Mouse (Mus musculus) left cerebral cortex, postnatal 14 days (tissue): ENCODE measurements around the gene Ndufa4. TPM values are rescaled to one million over a fixed set of nuclear protein-coding genes. Genes with fewer than 3 reads are reported as not detected.
"Not testable (repeated sequence)": the region's sequence is repeated elsewhere in the genome, so short reads cannot be mapped to it uniquely, and the experiment has no call there.

Experiments
- DNase-seq, 2 experiments: peaks; one replicate each; pipeline ENCODE4 v3.0.0; 2021 to 2022; ENCODE audit warnings: low spot score in 2 of 2, mixed read lengths in 1 of 2
- intact Hi-C: fragments of 180-260 bp; cut with DNase I; formaldehyde crosslinking; loops from one replicate; pipeline ENCODE4 v1.15.1; 2025
- long read RNA-seq, 2 experiments: library from polyadenylated mRNA; stranded (forward); transcript quantifications; one replicate each; pipeline ENCODE4 v2.0.0; 2021
- total RNA-seq, 2 experiments: library from RNA; stranded (reverse); gene quantifications; 2 replicates each; pipeline ENCODE4 v1.2.3; 2021

The Ndufa4 gene
- total RNA-seq: 100 to 1,000 TPM; 873 to 899 TPM
- long read RNA-seq, experiment 1, transcript Ndufa4-205 (4 exons, 610 nt): major isoform, 536 of 1,179 reads
- long read RNA-seq, experiment 1, partial matches to known transcripts: 634 of 1,179 reads
- long read RNA-seq, experiment 1, other reads (novel, unspliced or antisense): 4 of 1,179 reads
- long read RNA-seq, experiment 2, transcript Ndufa4-205 (4 exons, 610 nt): major isoform, 375 of 857 reads
- long read RNA-seq, experiment 2, partial matches to known transcripts: 479 of 857 reads
- long read RNA-seq, experiment 2, other reads (novel, unspliced or antisense): 2 of 857 reads

DNA sequence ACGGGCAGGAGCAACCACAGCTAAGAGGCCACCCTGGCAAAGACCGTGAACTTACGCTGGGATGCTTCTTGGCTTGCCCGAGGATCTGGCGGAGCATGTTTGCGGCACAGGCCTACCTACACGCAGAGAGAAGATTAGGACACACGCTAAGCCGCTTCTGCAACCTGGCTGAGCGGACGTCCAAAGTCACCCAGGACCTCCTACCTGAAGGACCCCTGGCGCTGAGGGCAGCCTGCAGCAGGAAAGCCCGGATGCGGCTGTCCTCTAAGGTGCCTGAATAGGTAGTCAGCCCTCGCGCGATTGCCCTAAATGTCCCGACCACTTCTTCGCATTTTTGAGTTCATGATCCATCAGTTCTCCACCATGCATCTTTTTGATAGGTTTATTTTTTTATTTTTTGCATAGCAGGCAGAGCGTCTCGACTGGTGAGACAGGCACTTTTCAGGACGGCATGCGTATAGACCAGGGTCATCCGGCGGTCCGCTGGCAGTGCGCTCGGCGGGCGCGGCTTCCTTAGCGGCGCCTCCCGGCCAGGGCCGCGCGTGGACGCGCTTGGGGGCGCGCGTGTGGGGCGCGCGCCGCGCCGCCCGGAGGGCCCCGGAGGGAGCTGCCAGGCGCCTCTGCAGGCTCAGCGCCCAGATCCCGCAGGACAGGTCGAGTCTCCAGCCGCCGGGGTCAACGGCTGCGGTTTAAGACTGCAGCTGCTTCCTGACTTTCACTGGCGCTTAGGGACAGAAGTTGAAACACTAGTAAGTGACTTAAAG is at the start of gene Ndufa4, which contains the start of gene Phf14:
TSS of gene Ndufa4 (minus strand) at position 229 of the 764 bp plus-strand sequence.
TSS of gene Phf14 (plus strand) at position 541 of the 764 bp plus-strand sequence.
- DNase-seq: peak; percentile 88 to 89
- intact Hi-C loops: no loop called here

DNA sequence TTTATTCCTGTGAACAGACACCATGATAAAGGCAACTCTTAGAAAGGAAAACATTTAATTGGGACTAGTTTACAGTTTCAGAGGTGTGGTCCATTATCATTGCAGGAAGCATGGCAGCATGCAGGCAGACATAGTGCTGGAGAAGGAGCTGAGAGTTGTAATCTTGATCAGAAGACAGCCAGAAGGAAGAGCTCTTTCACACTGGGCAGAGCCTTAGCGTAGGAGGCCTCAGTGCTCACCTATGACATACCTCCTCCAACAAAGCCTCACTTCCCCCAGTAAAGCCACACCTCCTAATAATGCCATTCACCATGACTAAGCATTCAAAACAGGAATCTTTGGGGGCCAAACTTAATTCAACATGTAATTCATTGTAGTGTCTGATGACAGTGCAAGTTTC is 40.8 kb upstream of the Ndufa4 start:
- DNase-seq: no peak
- intact Hi-C loops: no loop called here

DNA sequence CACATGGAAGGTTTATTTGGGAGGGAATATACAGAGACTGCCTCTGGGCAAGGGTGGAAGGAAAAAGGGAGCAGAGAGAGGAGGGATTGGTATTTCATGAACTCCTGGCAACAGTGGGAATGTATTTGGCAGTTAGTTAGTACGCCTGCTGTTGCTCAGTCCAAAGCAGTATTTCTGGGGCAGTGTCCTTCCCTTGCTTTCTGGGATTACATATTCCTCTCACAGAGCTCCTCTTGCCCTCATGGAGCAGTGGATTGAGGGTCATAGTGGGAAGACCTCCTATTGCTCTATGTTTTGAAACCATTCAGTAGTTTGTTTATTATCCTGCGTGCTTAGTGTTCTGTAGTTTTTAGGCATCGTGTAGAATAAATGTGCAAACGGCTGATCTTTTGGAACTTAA is 34.8 kb upstream of the Ndufa4 start:
- no peak for DNase-seq
- intact Hi-C loops: no loop called here

DNA sequence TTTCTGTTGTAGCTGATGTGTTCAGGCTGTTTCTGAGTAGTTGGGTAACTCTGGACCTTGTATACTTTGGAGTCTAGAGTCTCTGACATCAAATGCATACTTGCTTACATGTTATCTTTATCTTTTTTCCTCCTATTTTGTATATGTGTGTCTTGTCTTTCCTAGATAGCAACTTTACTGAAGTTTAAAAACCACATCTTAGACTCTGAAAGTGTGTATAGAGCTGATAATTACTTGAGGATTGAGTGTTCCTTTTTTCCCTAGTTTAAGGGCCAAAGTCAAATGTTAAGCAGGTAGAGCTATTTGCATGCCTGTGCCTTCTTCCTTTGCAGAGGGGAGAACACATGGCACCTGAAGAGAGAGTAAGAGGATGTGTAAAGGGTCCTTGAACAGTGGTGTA is 33.6 kb upstream of the Ndufa4 start:
- intact Hi-C loops: no loop called here

DNA sequence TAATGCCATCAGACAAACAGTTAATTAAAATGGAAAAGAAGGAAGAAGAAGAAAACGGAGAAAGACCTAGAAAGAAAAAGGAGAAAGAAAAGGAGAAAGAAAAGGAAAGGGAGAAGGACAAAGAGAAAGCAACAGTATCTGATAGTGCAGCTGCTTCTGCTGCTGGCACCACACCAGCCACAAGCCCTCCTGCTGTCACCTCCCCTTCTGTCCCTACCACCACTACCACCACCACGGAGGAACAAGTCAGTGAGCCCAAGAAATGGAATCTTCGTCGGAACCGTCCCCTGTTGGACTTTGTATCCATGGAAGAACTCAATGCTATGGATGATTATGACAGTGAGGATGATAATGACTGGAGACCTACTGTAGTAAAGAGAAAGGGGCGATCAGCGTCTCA is 26.1 kb upstream of the Ndufa4 start:
- DNase-seq: no peak
- intact Hi-C loops: no loop called here

More for the DNA sequence above, 33.6 kb upstream of the Ndufa4 start:
- DNase-seq: no peak

DNA sequence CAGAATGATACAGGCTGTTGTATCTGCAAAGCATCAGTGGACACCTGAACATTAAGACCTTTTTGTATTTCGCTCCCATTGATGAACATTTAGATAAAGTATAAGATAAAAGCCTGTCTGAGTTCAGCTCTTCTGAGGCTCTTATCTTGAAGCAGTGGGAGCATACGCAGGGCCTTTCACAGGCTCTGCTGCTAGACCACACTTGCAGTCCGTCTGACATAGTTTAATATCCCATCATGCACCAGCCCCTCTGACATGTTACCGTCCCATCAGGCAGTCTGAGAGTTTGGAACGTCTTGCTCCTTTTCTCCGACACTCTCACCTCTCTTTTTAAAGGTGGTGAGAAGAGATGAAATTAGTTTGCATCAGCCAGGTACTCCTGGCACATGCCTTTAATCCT is 20.2 kb upstream of the Ndufa4 start:
- intact Hi-C loops: no loop called here
- no peak for DNase-seq

DNA sequence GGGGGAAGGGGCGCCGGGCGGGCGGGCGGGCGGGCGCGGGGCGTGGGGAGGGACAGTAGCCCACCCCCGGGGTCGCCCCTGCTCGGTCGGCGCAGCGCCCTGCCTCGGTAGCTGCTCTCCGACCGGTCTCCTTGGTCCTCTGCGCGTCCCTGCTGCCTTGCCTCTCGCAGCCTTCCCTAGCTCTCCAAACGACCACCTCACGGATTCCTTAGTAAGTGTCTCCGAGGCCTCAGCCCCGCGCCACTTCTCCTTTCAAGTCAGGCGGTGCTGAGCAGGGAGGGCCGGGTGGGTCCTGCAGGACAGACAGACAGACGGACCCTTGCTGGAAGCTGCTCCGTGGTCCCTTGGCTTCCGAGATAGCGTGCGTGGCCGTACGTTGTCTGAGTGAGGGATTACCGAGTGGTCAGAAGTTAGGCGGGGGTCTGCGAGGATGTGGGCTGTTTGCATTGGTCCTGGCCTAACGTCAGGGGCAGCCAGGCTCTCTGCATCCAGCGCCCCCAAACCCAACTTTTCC is 18.8 kb upstream of the Ndufa4 start:
- intact Hi-C loops: no loop called here

DNA sequence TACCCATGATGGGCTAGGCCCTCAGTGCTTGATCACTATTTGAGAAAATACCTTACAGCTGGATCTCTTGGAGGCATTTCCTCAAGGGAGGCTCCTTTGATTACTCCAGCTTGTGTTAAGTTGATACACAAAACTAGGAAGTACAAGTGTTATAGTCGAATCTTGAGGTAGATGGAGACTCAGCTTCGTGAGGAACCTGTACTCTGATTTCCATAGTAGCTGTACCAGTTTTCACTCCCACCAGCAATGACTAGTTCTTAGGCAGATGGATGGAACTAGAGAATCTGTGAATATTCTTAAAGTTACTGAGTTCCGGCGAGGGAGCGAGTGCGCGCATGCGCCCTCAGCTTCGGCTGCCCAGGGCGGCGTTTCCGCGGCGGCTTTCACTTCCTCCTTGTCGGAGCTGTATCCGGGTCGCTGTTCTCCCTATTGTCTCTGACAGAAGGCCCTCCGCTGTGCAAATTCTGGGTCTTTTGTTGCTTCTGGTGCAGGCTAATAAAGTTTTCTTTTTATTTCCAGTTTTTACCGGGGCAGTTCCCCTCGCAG is 18.3 kb upstream of the Ndufa4 start:
- DNase-seq: peak; percentile 92
- intact Hi-C loops: no loop called here

More for the DNA sequence above, 18.8 kb upstream of the Ndufa4 start:
- peak; percentile 22 to 33 for DNase-seq

DNA sequence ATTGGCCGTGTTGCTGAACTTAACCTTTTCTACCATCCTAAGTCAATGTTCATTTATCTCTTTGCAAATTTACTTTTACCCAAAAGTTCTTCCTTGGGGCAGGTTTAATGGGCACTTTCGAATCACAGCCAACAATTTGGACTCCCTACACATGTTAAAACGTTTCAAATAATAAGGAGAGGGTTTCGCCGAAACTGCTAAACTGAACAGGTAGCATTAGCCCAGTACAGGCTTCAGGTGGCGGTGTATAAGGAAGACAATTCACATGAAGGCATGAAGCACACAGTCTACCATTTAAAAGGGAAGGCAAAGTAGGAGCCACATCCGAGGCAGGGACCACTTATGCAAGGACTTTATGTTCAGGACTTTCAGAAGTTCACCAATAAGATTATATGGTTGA is 873 bp upstream of the Ndufa4 start:
- intact Hi-C loops: no loop called here

DNA sequence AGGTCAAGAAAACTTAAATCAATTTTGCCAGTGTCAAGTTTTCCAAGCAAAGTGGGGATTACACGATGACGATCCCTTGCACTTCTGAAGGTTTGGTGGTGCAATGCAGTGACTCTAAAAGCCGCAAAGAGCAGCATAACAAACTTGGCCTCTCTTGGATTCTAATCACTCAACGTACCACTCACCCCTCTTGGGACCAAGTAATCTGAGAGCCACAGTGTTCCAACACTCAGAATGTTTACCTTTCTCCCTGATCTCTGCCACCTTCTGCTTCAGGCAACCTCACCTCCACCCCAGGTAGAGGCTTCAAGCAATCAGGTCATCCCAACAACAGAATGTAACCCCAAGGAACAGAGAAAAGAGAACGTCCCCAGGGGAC is 418 bp downstream of the Ndufa4 start:
- intact Hi-C loops: no loop called here
- no peak for DNase-seq

More for the DNA sequence above, 873 bp upstream of the Ndufa4 start:
- no peak for DNase-seq

DNA sequence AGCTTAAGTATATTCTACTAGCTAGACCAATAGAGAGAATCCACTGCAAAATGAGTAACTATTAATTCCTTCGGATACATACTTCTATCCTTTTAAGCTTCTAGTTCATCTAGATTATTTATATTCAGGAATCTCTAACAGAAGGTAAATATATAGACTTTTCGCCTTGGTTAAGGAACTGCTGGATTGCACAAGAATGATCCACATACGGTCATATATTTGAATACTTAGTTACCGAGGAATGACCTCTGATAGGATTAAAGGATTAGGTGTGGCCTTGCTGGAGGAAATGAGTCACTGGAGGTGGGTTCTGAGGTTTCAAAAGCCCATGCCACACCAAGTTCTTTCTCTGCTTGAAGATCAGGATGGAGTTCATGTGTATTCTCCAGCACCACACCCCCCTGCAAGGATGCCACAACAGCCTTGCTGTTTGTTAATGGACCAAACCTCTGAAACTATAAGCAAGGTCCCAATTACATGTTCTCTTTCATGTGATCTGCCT is 6.4 kb downstream of the Ndufa4 start:
- DNase-seq: no peak
- intact Hi-C loops: no loop called here

DNA sequence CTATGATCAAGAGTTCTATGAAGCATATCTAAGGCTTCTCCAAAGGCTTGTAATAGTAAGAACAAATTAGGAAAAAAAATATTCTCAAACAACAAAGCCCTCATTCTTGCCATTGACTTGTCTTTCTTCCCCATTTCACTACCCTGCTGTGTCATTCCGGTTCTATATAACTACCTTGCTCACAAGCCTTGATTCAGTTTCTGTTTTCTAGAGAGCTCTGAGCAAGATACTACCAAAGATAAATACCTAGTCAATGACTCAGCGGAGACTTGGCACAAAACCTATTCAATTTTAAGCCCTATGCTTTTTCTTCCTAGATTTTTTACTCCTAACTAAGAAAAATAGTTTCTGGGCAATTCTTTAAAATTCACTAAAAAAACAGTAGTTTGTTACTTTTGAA is 31.9 kb downstream of the Ndufa4 start:
- intact Hi-C loops, DNase-seq: not testable (repeated sequence)

Other genes starting within 250 kb of the Ndufa4 start
- gene Phf14, start 312 bp upstream of the Ndufa4 start, total RNA-seq: 100 to 1,000 TPM; 113 to 114 TPM